Mouse (Mus musculus) gastrocnemius, postnatal 36 days (tissue): ENCODE results near the gene Il17re. TPM values are rescaled to one million over a fixed set of nuclear protein-coding genes. Genes with fewer than 3 reads are reported as not detected.

Experiments
- DNase-seq, 2 experiments: peaks; one replicate each; pipeline ENCODE4 v3.0.0; 2022
- intact Hi-C: fragments of 180-260 bp; cut with DNase I; formaldehyde crosslinking; loops from one replicate; pipeline ENCODE4 v1.15.1; 2025
- long read RNA-seq, 2 experiments: library from polyadenylated mRNA; stranded (forward); transcript quantifications; one replicate each; pipeline ENCODE4 v2.0.0; 2021
- total RNA-seq, 2 experiments: library from RNA; stranded (reverse); gene quantifications; 2 replicates each; pipeline ENCODE4 v1.2.3; 2021

Il17re gene
- total RNA-seq: under 1 TPM; 0.13 to 0.15 TPM
- long read RNA-seq, experiment 1: 0 reads
- long read RNA-seq, experiment 2: 0 reads

- intact Hi-C loops: no loop called here
- DNase-seq: no peak
These were observed at the start of gene Il17re for GRCm38 (mm10) chr6:113457952-113458534. TSS of gene Il17re (plus strand) at chr6:113458484.

DNA sequence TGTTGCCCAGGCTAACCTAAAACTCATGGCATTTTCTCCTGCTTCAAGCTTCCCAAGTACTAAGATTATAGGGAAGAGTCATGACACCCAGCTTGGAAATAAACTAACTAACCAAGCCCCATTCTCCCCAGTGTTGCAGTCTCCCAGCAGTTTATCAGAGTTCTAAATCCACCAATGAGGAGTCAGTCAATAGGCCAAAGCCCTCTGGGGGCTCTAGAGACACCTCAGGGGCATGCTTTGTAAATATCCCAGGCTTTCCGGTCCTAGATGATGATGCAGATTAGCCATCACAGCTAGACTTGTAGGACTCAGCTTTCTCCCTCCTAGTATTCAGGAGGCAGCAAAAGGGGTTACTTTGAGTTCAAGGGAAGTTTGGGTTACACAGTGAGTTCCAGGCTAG, 48.3 kb upstream of the Il17re start:
- intact Hi-C loops: no loop called here
- no peak for DNase-seq

GRCm38 (mm10) chr6:113416416-113416815, 41.9 kb upstream of the Il17re start:
- intact Hi-C loops: no loop called here
- DNase-seq: no peak

GRCm38 (mm10) chr6:113418441-113419198, 39.7 kb upstream of the Il17re start:
- intact Hi-C loops: no loop called here
- peak in 1 of 2 experiments; percentile 18 for DNase-seq

DNA sequence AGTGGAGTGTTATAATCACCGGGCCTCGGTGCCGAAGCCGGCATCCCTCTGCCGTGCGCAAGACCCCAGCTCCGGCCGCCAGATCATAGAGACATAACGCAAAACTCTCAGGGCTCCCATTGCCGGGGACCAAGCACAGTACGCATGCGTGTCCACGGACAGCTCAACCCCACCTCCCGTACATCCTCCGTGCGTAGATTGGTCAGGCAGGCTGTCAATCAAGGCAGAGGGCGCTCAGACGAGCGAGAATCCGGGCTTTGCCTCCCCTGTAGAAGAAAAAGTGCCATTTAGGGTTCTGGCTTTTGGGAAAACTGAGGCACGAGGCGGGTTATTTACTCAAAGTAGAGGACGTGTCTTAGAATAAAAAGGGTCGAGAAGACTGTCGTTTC, 39.1 kb upstream of the Il17re start, which contains the start of gene Rpusd3:
TSS of gene Rpusd3 (minus strand) at position 142 of the 389 bp plus-strand sequence.
- DNase-seq: peak; percentile 98 to 100
- intact Hi-C loops: no loop called here

DNA sequence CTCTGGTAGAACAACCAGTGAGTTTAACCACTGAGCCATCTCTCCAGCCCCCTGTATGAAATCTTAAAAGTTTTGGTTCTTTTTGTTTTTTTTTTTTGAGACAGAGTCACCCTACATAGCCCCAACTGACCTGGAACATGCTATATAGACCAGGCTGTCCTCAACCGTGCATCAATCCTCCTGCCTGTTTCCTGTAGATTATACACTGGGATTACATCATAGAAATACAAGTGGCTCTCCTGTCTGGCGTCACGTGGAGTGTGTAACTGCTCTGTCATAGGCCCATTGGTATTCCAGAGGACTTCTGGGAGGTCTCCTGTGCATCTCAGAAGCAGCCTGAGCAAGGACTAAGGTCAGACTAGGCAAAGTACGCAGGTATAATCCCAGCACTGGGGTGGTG, 35.3 kb upstream of the Il17re start:
- intact Hi-C loops: no loop called here
- no peak for DNase-seq

- no peak for DNase-seq
- intact Hi-C loops: no loop called here
These were observed 34.1 kb upstream of the Il17re start for GRCm38 (mm10) chr6:113424187-113424586.

DNA sequence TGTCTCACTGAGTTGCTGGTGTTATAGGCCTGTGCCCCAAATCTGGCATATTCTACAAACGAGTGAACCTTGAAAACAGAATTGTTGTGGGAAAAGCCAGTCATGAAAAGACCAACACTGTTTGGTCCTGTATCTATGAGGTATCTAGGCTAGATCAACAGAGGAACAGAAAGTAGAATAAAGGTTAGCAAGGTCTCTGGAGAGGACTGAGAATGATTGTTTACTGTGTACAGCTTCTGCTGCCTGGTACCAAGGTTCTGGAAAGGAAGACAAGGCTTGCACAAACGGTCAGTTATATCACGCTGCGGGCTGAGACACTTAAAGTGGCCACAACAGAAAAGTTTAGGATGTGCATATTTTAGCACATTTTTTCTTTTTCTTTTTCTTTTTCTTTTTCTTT, 31.6 kb upstream of the Il17re start:
- no peak for DNase-seq
- intact Hi-C loops: no loop called here

DNA sequence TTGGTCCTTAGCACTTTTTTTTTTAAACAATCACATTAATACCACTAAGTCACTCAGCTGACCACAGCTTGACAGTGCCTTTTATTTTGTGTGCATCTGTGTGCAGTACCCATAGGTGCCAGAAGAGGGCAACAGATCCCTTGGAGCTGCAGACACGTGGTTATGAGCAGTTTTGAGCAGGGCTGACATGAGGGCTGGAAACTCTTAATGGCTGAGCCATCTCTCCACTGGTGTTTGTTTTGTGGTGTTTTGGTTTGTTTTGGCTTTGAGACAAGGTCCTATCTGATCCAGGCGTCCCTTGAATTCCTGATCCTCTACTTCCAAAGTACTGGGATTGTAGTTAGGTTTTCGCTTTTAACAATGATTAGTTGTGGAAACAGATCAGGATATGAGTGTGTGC, 30.9 kb upstream of the Il17re start:
- DNase-seq: no peak
- intact Hi-C loops: no loop called here

DNA sequence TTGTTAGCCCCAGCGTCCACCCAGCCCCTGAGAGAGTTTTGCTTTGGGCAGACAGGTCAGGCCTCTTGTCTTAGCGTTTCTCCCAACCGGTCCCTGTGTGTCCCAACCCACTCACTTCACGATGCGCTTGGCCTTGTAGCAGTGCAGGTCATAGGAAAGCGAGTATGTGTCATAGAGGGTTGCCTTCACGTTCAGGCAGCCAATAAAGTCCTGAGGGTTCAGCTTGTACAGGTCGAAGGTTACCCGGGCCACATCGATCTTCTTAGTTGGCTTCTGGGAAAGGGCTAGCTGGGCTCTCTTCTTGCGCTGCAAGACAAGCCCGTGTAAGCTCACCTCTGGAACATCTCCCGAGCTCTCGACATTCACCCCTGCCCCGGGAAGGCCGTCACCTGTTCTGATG, 30.3 kb upstream of the Il17re start:
- no peak for DNase-seq
- intact Hi-C loops: no loop called here

- intact Hi-C loops: no loop called here
- no peak for DNase-seq
These were observed 28.3 kb upstream of the Il17re start for GRCm38 (mm10) chr6:113429965-113430364.

DNA sequence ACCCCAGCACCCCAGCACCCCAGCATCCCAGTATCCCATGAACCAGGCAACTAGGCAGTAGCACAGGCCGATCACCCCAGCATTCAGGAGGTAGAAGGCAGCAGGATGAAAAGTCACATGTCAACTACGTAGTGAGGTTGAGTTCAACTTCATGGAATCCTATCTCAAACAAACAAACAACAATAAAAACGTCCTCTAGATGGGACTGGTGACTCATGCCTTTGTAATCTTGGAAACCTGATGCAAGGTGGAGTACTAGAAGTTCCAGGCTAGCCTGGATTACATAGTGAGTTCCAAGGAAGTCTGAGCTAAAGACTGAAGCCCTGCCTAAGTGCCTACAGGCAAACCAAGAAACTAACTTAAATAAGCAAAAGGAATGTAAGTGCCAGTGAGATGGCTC, 27.4 kb upstream of the Il17re start:
- intact Hi-C loops: no loop called here
- DNase-seq: no peak

GRCm38 (mm10) chr6:113431801-113432200, 26.5 kb upstream of the Il17re start:
- DNase-seq: no peak
- intact Hi-C loops: no loop called here

DNA sequence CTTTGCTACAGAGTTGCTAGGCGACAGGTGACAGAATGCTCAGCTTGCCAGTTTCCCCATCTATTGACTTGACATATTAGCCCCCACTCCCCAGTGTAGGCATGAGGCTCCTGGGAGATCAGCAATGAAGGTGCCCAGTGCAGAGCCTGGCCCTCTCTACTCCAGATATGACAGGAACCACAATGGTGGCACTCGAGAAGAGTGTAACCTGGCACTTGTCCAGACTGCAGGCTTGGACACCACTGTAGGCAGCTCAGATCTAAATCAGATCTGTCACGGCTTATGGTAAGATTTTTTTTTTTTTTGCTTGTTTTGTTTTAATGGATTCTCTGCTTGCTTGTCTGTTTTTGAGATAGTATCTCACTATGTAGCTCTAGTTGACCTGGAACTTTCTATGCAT, 24.6 kb upstream of the Il17re start:
- intact Hi-C loops: no loop called here
- no peak for DNase-seq

GRCm38 (mm10) chr6:113434691-113435090, 23.6 kb upstream of the Il17re start:
- DNase-seq: no peak
- intact Hi-C loops: no loop called here

- DNase-seq: no peak
- intact Hi-C loops: no loop called here
These were observed 22.5 kb upstream of the Il17re start, which contains the start of gene Cidec for GRCm38 (mm10) chr6:113435664-113436205. TSS of gene Cidec (minus strand) at chr6:113435760.

DNA sequence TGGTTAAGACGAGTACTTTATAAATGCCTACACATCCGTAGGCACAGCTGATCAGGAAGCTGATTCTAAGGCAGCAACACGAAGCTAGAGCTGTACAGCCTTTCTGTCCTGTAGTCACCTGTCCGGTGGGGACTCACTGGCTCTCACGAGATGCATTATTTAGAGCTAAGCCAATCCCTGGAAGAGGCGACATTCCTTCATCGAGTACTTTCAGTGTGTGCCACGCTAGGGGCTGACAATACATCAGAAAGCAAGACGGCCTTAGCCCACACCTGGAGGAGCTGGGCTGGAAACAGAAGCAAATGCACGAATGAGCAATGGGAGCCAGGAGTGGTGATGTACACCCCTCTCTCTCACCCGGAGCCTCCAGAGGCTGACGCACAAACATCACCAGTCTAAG, 21.1 kb upstream of the Il17re start:
- intact Hi-C loops: no loop called here
- DNase-seq: no peak

DNA sequence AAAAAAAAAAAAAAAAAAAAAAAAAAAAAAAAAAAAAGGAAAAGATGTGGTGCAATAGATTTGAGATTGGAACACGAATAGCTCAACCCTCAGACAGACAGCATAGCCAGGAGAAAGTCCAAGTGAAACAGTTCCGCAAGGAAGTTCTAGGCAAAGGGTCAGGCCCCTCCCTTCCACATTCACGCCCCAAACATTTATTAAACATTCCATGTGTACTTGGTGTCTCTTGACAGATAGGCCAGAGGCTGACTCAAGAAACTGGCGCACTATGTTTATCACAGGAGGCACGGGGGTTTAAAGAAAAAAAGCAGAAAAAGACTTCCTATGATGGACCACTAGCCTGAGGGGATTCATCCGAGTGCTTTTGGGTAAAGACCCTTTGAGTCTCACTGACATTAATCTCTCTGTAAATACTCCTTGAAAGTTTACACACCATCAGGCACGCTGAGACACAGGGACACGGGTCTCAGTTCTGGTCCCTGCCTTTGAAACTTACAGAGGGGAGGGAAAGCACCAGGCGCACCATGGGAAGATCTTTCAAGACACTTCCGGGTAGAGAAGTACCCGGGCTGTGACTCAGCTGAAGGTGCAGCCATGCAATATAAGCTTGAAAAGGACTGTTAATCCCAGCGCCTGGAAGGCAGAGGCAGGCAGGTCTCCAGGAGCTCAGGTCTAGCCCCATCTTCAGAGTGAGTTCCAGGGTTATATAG, 19.4 kb upstream of the Il17re start:
- DNase-seq: no peak
- intact Hi-C loops: no loop called here

DNA sequence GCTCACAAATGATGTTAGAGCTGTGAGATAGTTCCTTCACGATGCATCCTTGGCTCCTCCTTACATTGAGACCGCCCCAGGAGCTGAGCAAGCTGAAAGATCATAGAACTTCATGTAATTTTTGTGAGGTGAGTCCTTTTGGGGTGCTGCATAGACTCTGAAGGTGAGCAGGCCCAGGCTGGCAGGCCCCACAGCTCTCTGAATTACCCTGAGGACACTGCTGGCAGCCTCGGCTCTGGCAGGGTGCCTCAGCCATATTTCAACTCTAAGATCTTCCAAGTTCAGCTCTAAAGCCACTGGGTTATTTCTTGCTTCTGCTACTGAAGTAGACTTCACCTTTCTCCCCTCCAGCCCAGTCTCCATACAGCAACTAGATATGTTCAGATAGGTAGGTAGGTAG, 17.6 kb upstream of the Il17re start:
- intact Hi-C loops: loop anchor here (2.0 to 5.0 kb wide), 2 partner anchors 28 to 242 kb away; no protein-coding TSS in a partner anchor
- DNase-seq: no peak

- DNase-seq: peak; percentile 58 to 65
- intact Hi-C loops: loop anchor here (2.0 to 5.0 kb wide), 2 partner anchors 28 to 241 kb away; no protein-coding TSS in a partner anchor
These were observed 17.1 kb upstream of the Il17re start for GRCm38 (mm10) chr6:113441147-113441680.

GRCm38 (mm10) chr6:113442087-113442441, 16.2 kb upstream of the Il17re start:
- intact Hi-C loops: loop anchor here (5.0 kb wide), 1 partner anchor 240 kb away; no protein-coding TSS in a partner anchor
- no peak for DNase-seq
